Mouse (Mus musculus) limb, embryonic 14.5 days (tissue): ENCODE results near the gene Snx29. TPM values are rescaled to one million over a fixed set of nuclear protein-coding genes. Genes with fewer than 3 reads are reported as not detected.

Experiments used
- ATAC-seq: fragments of 200-750 bp; cut with Nextera tagmentation; 2 replicates; pipeline ENCODE4 v1.8.0; 2017; ENCODE audit warnings: low read depth, moderate number of reproducible peaks, moderate TSS enrichment; ENCODE audit not compliant: low FRiP score
- DNase-seq: peaks from one replicate; pipeline ENCODE4 v3.0.0-alpha.2; 2015; ENCODE audit warnings: low spot score
- H3K27ac ChIP-seq: fragments of 300-500 bp; sonication (generic); replicated peaks from 2 replicates; pipeline ENCODE4 v1.5.1; 2014; ENCODE audit warnings: low read depth, mild to moderate bottlenecking, low read length, moderate library complexity, mixed read lengths
- H3K27me3 ChIP-seq: fragments of 300-500 bp; sonication (generic); 2 replicates; pipeline ENCODE4 v1.6.1; 2014; ENCODE audit warnings: low read length, mixed read lengths; ENCODE audit not compliant: control insufficient read depth, insufficient read depth
- H3K36me3 ChIP-seq: fragments of 300-500 bp; sonication (generic); 2 replicates; pipeline ENCODE4 v1.6.1; 2014; ENCODE audit warnings: mild to moderate bottlenecking, low read length, moderate library complexity, mixed read lengths; ENCODE audit not compliant: control insufficient read depth, insufficient read depth
- H3K4me1 ChIP-seq: fragments of 300-500 bp; sonication (generic); 2 replicates; pipeline ENCODE4 v1.6.1; 2014; ENCODE audit warnings: antibody characterized with exemption, low read length, mixed read lengths; ENCODE audit not compliant: control insufficient read depth, insufficient read depth
- H3K4me2 ChIP-seq: fragments of 300-500 bp; sonication (generic); replicated peaks from 2 replicates; pipeline ENCODE4 v1.6.1; 2014; ENCODE audit warnings: low read depth, mild to moderate bottlenecking, low read length, moderate library complexity; ENCODE audit not compliant: severe bottlenecking
- H3K4me3 ChIP-seq: fragments of 300-500 bp; sonication (generic); replicated peaks from 2 replicates; pipeline ENCODE4 v1.5.1; 2014; ENCODE audit warnings: low read length
- H3K9ac ChIP-seq: fragments of 300-500 bp; sonication (generic); 2 replicates; pipeline ENCODE4 v1.6.1; 2014; ENCODE audit warnings: mild to moderate bottlenecking, low read depth, low read length, moderate library complexity; ENCODE audit not compliant: severe bottlenecking
- H3K9me3 ChIP-seq: fragments of 300-500 bp; sonication (generic); 2 replicates; pipeline ENCODE4 v1.6.1; 2016; ENCODE audit warnings: low read length; ENCODE audit not compliant: control insufficient read depth
- POLR2A ChIP-seq: fragments of 200-500 bp; IDR thresholded peaks from 2 replicates; pipeline ENCODE4 v1.8.0; 2012; ENCODE audit warnings: inconsistent platforms, mild to moderate bottlenecking, moderate library complexity, borderline replicate concordance; ENCODE audit not compliant: insufficient read depth, insufficient read length; ENCODE audit errors: extremely low read depth
- WGBS: fragments of 180-500 bp; shearing (Covaris S2); extraction: QIAGEN DNeasy Blood & Tissue Kit; methylation state at CpG from one replicate; pipeline ENCODE4 v1.1.7; 2014; 5-methylcytosine and 5-hydroxymethylcytosine counted together
- polyA plus RNA-seq, 2 experiments: library from polyadenylated mRNA; depleted of rRNA in 1 of 2; stranded (reverse) in 1 of 2; unstranded in 1 of 2; fragments of >200 nt; fragmentation: Nextera tagmentation in 1 of 2; extraction: Ambion mirVana in 1 of 2; gene quantifications; 2 replicates each; pipeline versions ENCODE4 v1.2.1 to v1.2.3; 2012 to 2014

Gene Snx29
- polyA plus RNA-seq, 2 experiments: 4.9 to 9.3 TPM

- ATAC-seq: no peak
- no peaks in the 10 kb centered on the region for H3K36me3 ChIP-seq
- H3K4me3 ChIP-seq: no peak overlapping the region
- H3K27me3 ChIP-seq: no peaks in the 10 kb centered on the region
- no peak overlapping the region for H3K9ac ChIP-seq
- peaks cover 27% of the 10 kb centered on the region for H3K4me1 ChIP-seq
- H3K9me3 ChIP-seq: no peaks in the 10 kb centered on the region
- no peak overlapping the region for H3K4me2 ChIP-seq
- TF ChIP-seq POLR2A: no peak
- DNase-seq: no peak
- WGBS: 77% methylated on average over 3 of the region's 3 CpGs
- H3K27ac ChIP-seq: no peak overlapping the region
Observed at GRCm38 (mm10) chr16:11533441-11533840, 210.7 kb downstream of the Snx29 start.

GRCm38 (mm10) chr16:11537663-11538062, 215.0 kb downstream of the Snx29 start:
- no peak overlapping the region for H3K9ac ChIP-seq
- H3K9me3 ChIP-seq: no peaks in the 10 kb centered on the region
- DNase-seq (peak; percentile 16), ATAC-seq (no peak)
- H3K27ac ChIP-seq: no peak overlapping the region
- no peak overlapping the region for H3K4me2 ChIP-seq
- no peak for TF ChIP-seq POLR2A
- H3K27me3 ChIP-seq: no peaks in the 10 kb centered on the region
- H3K36me3 ChIP-seq: no peaks in the 10 kb centered on the region
- H3K4me3 ChIP-seq: no peak overlapping the region
- H3K4me1 ChIP-seq: peaks cover 14% of the 10 kb centered on the region
- 28% methylated on average over 5 of the region's 5 CpGs for WGBS

GRCm38 (mm10) chr16:11538191-11538590, 215.5 kb downstream of the Snx29 start:
- 45% methylated on average over 3 of the region's 3 CpGs for WGBS
- Histone ChIP-seq H3K9ac (no peak overlapping the region), H3K27ac (no peak overlapping the region), H3K27me3 (no peaks in the 10 kb centered on the region), H3K4me3 (no peak overlapping the region), H3K36me3 (no peaks in the 10 kb centered on the region), H3K4me1 (peaks cover 17% of the 10 kb centered on the region), H3K9me3 (no peaks in the 10 kb centered on the region), H3K4me2 (no peak overlapping the region)
- DNase-seq (no peak), ATAC-seq (no peak)
- TF ChIP-seq POLR2A: no peak

GRCm38 (mm10) chr16:11540961-11541360, 218.3 kb downstream of the Snx29 start:
- no peaks in the 10 kb centered on the region for H3K27me3 ChIP-seq
- no peak for DNase-seq
- H3K36me3 ChIP-seq: no peaks in the 10 kb centered on the region
- no peak overlapping the region for H3K4me2 ChIP-seq
- H3K27ac ChIP-seq: no peak overlapping the region
- no peak for ATAC-seq
- no peaks in the 10 kb centered on the region for H3K9me3 ChIP-seq
- H3K4me3 ChIP-seq: no peak overlapping the region
- H3K9ac ChIP-seq: no peak overlapping the region
- no peak for TF ChIP-seq POLR2A
- peaks cover 12% of the 10 kb centered on the region for H3K4me1 ChIP-seq

GRCm38 (mm10) chr16:11541769-11542168, 219.1 kb downstream of the Snx29 start:
- H3K4me2 ChIP-seq: no peak overlapping the region
- no peaks in the 10 kb centered on the region for H3K36me3 ChIP-seq
- ATAC-seq (no peak), DNase-seq (no peak)
- H3K27me3 ChIP-seq: no peaks in the 10 kb centered on the region
- no peaks in the 10 kb centered on the region for H3K9me3 ChIP-seq
- H3K4me3 ChIP-seq: no peak overlapping the region
- H3K4me1 ChIP-seq: peaks cover 12% of the 10 kb centered on the region
- WGBS: 90% methylated on average over 7 of the region's 7 CpGs
- TF ChIP-seq POLR2A: no peak
- H3K9ac ChIP-seq: no peak overlapping the region
- H3K27ac ChIP-seq: no peak overlapping the region
